Mouse (Mus musculus): ENCODE results near the gene Gm34653. TPM values are rescaled to one million over a fixed set of nuclear protein-coding genes. Genes with fewer than 3 reads are reported as not detected.

Gene Gm34653
- polyA plus RNA-seq, 1 experiment from 2014 or later: not detected

DNA sequence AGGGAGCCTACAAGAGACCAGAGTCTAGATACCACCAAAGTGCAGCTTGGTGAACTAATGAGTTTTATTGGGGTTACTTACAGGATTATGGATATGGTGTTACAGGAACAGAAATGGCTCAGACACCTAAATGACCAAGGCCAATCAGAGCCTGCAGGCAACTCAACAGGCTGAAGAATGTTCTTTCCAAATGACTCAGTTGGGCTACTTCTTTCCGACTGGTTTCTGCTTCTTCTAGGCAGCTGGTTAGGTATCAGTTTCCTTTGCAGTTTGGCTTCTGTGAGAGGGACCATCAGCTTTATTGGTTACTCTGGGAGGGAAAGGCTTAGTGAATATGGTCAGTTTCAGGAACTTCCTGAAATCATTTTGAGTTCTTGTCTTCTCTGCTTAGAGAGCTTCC is 14.9 kb downstream of the Gm34653 start:
- no peaks in the 10 kb centered on the region for H3K4me1 ChIP-seq
- no peak for ATAC-seq (ENCODE audit: extremely low read depth, insufficient number of reproducible peaks, low FRiP score, low TSS enrichment)

DNA sequence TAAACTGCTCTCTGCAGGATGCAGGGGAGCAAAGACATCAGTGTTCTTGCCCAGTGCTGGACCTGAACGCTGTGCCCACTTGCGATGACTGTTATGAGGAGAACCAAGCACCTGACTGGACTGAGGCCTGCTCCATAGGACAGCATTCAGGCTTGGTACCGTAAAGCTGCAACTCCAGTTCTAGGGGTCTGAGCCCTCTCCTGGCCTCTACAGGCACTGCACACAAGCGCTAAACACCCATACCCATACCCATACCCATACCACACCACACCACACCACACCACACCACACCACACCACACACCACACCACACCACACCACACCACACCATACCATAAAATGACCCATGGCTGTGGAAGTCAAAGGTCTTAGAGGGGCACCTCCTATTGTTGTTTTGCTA is 22.5 kb downstream of the Gm34653 start:
- H3K4me3 ChIP-seq: no peak overlapping the region
- H3K27ac ChIP-seq (replicated peaks): no peak overlapping the region
- H3K9ac ChIP-seq: no peak overlapping the region
- no peak overlapping the region for H3K4me2 ChIP-seq
- H3K27me3 ChIP-seq (replicated peaks): no peaks in the 10 kb centered on the region
- H3K4me1 ChIP-seq: no peaks in the 10 kb centered on the region
- 90% methylated on average over 4 of the region's 4 CpGs for WGBS
- no peak for ATAC-seq (ENCODE audit: extremely low read depth, insufficient number of reproducible peaks, low FRiP score, low TSS enrichment)
- no peaks in the 10 kb centered on the region for H3K9me3 ChIP-seq
- peaks cover 99% of the 10 kb centered on the region for H3K36me3 ChIP-seq

More for the DNA sequence above, 14.9 kb downstream of the Gm34653 start:
- WGBS: 85% methylated on average over 1 of the region's 1 CpGs
- Histone ChIP-seq H3K4me2 (no peak overlapping the region), H3K9me3 (no peaks in the 10 kb centered on the region), H3K36me3 (peaks cover 42% of the 10 kb centered on the region), H3K27ac (replicated peaks) (no peak overlapping the region), H3K9ac (no peak overlapping the region), H3K27me3 (replicated peaks) (no peaks in the 10 kb centered on the region), H3K4me3 (no peak overlapping the region)

DNA sequence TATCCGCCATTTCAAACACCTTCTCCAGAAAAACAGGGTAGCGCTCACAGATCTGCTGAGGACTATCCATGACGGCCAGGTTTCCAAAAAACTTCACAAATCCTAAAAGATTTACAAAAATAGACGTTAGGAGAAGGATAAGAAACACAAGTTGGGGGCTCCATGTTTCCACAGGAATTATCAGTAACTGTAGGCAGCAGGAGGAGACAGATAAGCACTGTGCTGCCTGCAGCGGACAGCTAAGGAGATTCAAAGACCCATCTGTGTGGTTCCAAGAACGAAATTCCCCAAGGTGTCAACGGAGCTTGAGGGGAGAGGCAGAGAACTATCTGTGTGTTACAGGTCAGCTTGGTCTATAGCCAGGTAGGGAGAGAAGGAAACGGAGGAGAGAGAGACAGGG is 24.9 kb downstream of the Gm34653 start:
- 76% methylated on average over 8 of the region's 8 CpGs for WGBS
- Histone ChIP-seq H3K27ac (replicated peaks) (no peak overlapping the region), H3K36me3 (peaks cover 93% of the 10 kb centered on the region), H3K4me1 (no peaks in the 10 kb centered on the region), H3K9me3 (no peaks in the 10 kb centered on the region), H3K4me2 (no peak overlapping the region), H3K27me3 (replicated peaks) (no peaks in the 10 kb centered on the region), H3K4me3 (no peak overlapping the region), H3K9ac (no peak overlapping the region)
- ATAC-seq (ENCODE audit: extremely low read depth, insufficient number of reproducible peaks, low FRiP score, low TSS enrichment): no peak

DNA sequence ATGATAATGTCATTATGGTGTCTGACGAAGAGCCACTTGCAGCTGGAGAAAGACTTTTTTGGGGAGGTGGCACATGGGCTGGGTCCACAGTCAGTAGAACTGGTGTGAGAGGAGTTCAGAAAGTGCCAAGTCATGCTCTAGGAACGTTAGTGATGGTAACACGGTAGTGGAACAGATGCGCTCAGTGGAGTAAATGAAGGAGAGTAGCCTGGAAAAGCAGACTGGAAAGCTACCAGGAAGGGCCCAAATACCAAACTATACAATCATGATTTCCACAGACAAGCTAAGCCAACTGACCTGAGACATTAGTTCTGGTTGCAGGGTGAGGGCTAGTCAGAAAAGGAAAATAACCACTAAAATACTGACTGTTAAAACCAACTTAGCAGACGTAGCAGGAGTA is 36.9 kb downstream of the Gm34653 start:
- H3K4me3 ChIP-seq: peak overlapping the region; percentile 93
- H3K27me3 ChIP-seq (replicated peaks): peaks cover 20% of the 10 kb centered on the region
- H3K9ac ChIP-seq: peak overlapping the region; percentile 96
- peaks cover 17% of the 10 kb centered on the region for H3K36me3 ChIP-seq
- no peak for ATAC-seq (ENCODE audit: extremely low read depth, insufficient number of reproducible peaks, low FRiP score, low TSS enrichment)
- peaks cover 37% of the 10 kb centered on the region for H3K4me1 ChIP-seq
- 32% methylated on average over 5 of the region's 5 CpGs for WGBS
- H3K27ac ChIP-seq (replicated peaks): 0 out of 2 replicates have a peak overlapping the region, but pooled peaks have one; percentile 15
- peak overlapping the region; percentile 85 for H3K4me2 ChIP-seq
- H3K9me3 ChIP-seq: no peaks in the 10 kb centered on the region

DNA sequence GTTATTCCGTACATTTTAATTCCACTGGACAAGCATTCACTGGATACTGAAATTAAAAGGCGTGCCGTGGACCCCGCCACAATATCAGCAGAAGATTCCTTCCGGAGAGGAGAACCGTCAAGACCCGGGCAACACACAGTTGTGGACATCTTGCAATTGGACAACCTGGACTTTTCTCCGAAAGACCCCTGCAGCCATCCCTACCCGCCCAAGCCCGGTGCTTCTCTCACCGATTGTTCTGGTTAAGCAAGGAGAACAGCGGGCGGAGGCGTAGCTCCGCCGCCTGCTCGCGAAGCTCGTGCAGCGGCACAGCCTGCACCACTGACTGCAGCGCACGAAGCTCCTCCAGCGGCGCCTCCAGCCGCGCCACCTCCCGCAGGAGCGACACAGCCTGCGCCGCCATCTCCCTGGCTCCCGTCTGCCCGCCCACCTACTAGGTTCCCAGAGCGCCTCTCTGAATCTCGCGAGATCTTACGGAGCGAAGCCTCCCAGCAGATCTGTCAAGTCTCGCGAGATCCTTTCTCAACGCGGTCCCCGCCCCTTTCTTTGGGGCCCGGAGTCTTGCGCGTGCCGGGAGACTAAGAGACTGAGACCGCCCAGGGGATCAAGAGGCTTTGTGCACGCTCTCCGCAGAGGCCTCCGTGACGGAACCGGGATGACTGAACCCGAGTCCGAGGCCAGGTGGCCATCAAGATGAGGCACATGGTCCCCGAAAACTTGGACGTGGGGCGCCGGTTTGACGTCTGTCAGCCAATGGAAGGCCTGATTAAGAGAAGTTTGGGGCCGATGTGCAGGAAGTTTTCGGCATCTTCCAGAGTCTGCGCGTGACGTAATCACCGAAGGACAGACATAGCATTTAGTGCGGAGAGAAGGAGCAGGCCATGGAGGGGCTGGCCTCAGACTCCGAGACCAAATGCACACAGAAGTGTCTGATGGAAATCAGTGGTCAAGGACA is 38.0 kb downstream of the Gm34653 start:
- ATAC-seq (ENCODE audit: extremely low read depth, insufficient number of reproducible peaks, low FRiP score, low TSS enrichment): peak; percentile 96
- WGBS: under 1% methylated on average over 67 of the region's 67 CpGs

DNA sequence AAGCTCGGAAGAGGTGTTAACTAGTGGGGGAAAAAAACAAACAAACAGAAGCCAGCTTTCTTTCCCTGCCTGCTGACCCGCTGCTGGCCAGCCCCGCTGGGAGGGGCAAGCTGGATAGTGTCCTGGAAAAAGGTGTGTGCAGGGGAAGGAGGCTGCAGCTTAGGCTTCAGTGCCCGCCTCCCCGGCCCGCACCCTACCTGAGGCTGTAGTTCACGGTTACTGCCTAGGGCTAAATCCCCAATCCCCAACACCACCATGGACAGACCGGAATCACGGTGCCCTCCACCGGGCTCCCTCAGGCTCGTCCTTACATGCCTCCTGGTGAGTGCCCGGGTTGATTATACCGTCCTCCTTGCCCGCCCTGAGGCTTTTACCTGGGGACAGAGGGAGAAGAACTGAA is 41.5 kb downstream of the Gm34653 start, which contains the start of gene Cutal:
TSS of gene Cutal (plus strand) at position 126 of the 400 bp plus-strand sequence.
- WGBS: 5% methylated on average over 14 of the region's 14 CpGs
- peak within 1 kb of the TSS; percentile 72 for H3K9ac ChIP-seq
- ATAC-seq (ENCODE audit: extremely low read depth, insufficient number of reproducible peaks, low FRiP score, low TSS enrichment): no peak

More for the DNA sequence above, 38.0 kb downstream of the Gm34653 start:
- Histone ChIP-seq H3K9ac (peak overlapping the region; percentile 96), H3K4me3 (peak overlapping the region; percentile 93), H3K36me3 (peaks cover 6% of the 10 kb centered on the region), H3K4me1 (peaks cover 39% of the 10 kb centered on the region), H3K27me3 (replicated peaks) (peaks cover 29% of the 10 kb centered on the region), H3K27ac (replicated peaks) (peak overlapping the region; percentile 94), H3K9me3 (no peaks in the 10 kb centered on the region), H3K4me2 (peak overlapping the region; percentile 85)

DNA sequence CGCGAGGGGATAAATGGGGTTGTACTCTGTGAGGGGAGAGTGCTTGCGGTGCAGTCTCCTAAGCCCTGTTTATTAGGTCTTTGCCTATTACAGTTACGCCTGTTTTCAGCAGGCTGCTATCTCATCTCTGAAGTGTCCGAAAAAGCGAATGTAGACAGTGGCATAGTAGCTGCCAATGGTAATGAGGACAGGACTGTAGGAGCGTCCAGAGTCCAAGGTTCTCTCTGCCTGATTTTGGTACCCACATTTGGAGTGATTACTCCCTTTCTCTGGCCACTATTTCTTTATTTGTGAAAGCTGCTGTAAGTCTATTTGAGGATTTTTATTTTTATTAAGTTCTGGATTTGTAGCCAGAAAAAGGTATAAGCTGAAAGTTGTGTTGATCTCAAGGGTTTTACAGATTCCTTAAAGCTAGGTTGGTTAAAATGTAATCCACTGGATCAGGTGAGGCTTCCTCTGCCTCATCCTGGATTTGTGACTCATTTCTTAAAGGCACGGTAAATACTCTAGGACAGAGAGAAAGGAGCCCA is 42.1 kb downstream of the Gm34653 start, which contains the start of gene Psmd5:
TSS of gene Psmd5 (minus strand) at position 153 of the 530 bp plus-strand sequence.
- Histone ChIP-seq H3K4me2 (peak within 1 kb of the TSS; percentile 70), H3K4me3 (peak within 1 kb of the TSS; percentile 42), H3K9ac (peak within 1 kb of the TSS; percentile 72), H3K4me1 (peaks cover 19% of the 10 kb centered on the region), H3K27ac (replicated peaks) (no peak within 1 kb of the TSS), H3K9me3 (no peaks in the 10 kb centered on the region), H3K36me3 (no peaks in the 10 kb centered on the region), H3K27me3 (replicated peaks) (peaks cover 54% of the 10 kb centered on the region)
- no peak for ATAC-seq (ENCODE audit: extremely low read depth, insufficient number of reproducible peaks, low FRiP score, low TSS enrichment)
- WGBS: 9% methylated on average over 8 of the region's 8 CpGs

More for the DNA sequence above, 41.5 kb downstream of the Gm34653 start, which contains the start of gene Cutal:
- H3K4me2 ChIP-seq: peak within 1 kb of the TSS; percentile 70
- H3K4me3 ChIP-seq: peak within 1 kb of the TSS; percentile 42
- H3K27ac ChIP-seq (replicated peaks): no peak within 1 kb of the TSS
- no peaks in the 10 kb centered on the region for H3K36me3 ChIP-seq
- H3K27me3 ChIP-seq (replicated peaks): peaks cover 51% of the 10 kb centered on the region
- H3K9me3 ChIP-seq: no peaks in the 10 kb centered on the region
- peaks cover 25% of the 10 kb centered on the region for H3K4me1 ChIP-seq

DNA sequence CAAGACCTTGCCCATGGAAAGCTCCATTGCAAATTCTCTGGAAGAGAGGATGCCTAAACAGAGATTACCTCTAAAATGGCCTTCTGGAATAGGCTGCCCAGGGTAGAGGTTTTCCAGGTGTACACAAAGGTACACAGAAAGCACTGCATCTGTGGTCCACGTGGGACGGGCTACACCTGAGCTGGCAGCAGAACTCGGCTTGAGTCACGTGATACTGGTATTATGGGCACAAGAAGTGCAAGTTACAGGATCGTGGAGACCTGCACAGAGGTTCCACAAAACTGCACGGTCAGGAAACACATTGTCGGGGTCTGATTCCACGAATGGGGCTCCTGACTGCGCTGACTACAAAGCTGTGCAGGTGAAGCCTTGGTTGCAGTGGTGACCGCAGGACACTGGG is 47.2 kb downstream of the Gm34653 start:
- no peak overlapping the region for H3K4me3 ChIP-seq
- ATAC-seq (ENCODE audit: extremely low read depth, insufficient number of reproducible peaks, low FRiP score, low TSS enrichment): no peak
- 78% methylated on average over 10 of the region's 10 CpGs for WGBS
- H3K27me3 ChIP-seq (replicated peaks): peaks cover 49% of the 10 kb centered on the region
- H3K4me1 ChIP-seq: no peaks in the 10 kb centered on the region
- no peak overlapping the region for H3K27ac ChIP-seq (replicated peaks)
- no peak overlapping the region for H3K9ac ChIP-seq
- no peak overlapping the region for H3K4me2 ChIP-seq
- H3K9me3 ChIP-seq: no peaks in the 10 kb centered on the region
- H3K36me3 ChIP-seq: no peaks in the 10 kb centered on the region

DNA sequence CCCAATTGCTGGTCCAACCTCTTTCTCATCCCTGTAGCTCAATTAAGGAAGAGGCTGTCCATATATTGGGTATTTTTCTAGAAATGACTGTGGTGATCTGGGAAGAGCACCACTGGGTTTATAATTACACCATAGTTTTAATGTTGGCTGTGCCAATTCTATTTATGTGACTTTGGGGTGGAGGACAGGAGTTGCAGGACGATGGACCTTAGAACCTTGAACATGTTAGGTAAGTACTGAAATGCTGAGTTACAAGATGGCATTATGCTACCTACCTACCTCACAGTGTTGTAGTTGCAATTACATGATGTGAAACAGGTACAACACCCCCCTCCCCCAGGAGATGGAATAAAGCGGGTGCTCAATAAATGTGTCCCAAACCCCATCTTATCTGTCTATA is 50.0 kb downstream of the Gm34653 start:
- Histone ChIP-seq H3K27ac (replicated peaks) (no peak overlapping the region), H3K4me1 (no peaks in the 10 kb centered on the region), H3K4me2 (no peak overlapping the region), H3K9ac (no peak overlapping the region), H3K36me3 (no peaks in the 10 kb centered on the region), H3K4me3 (no peak overlapping the region), H3K9me3 (no peaks in the 10 kb centered on the region), H3K27me3 (replicated peaks) (peaks cover 28% of the 10 kb centered on the region)
- no peak for ATAC-seq (ENCODE audit: extremely low read depth, insufficient number of reproducible peaks, low FRiP score, low TSS enrichment)
- WGBS: 89% methylated on average over 2 of the region's 2 CpGs

DNA sequence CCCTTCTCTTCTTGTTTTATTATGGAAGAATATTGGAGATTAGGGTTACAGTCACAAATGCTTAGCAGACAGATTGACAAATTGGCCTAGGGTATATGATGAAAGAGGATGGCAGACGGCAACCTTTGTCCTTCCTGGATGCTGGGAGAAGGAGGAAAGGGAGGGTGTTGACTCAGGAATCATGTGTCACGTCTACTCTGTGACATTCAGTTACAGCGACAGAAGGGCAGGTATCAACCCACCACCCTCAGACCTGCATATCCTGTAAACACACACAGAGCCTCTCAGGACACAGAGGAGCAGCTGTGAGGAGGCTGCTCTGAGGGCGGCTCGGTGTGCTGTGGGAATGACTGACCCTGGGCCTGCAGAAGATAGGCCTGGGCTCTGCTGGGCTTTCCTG is 50.4 kb downstream of the Gm34653 start:
- WGBS: 35% methylated on average over 5 of the region's 5 CpGs
- Histone ChIP-seq H3K4me3 (no peak overlapping the region), H3K9me3 (no peaks in the 10 kb centered on the region), H3K9ac (no peak overlapping the region), H3K36me3 (no peaks in the 10 kb centered on the region), H3K27ac (replicated peaks) (no peak overlapping the region), H3K4me1 (no peaks in the 10 kb centered on the region), H3K4me2 (no peak overlapping the region), H3K27me3 (replicated peaks) (peaks cover 24% of the 10 kb centered on the region)
- no peak for ATAC-seq (ENCODE audit: extremely low read depth, insufficient number of reproducible peaks, low FRiP score, low TSS enrichment)

DNA sequence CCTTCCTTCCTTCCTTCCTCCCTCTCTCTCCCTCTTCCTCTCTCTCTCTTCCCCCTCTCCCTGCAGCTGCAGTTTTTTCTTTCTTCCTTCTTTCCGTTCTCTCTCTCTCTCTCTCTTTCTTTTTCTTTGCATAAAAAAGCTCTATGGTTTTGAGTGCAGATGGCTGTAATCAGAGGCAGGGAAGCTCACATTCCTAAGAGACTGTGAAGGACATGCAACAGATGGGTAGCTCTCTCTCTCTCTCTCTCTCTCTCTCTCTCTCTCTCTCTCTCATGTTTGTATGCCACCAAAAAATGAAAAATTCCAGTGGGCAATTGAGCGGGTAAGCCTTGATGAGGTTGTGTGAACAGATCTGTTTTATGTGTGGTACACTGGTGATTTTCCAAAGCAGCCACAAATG is 51.4 kb downstream of the Gm34653 start:
- Histone ChIP-seq H3K4me3 (no peak overlapping the region), H3K36me3 (no peaks in the 10 kb centered on the region), H3K27ac (replicated peaks) (no peak overlapping the region), H3K27me3 (replicated peaks) (peaks cover 23% of the 10 kb centered on the region), H3K4me2 (no peak overlapping the region), H3K9ac (no peak overlapping the region), H3K4me1 (no peaks in the 10 kb centered on the region), H3K9me3 (no peaks in the 10 kb centered on the region)
- no peak for ATAC-seq (ENCODE audit: extremely low read depth, insufficient number of reproducible peaks, low FRiP score, low TSS enrichment)
- 60% methylated on average over 2 of the region's 2 CpGs for WGBS
